Mouse (Mus musculus): ENCODE measurements at regions not wholly inside any gene's neighbourhood (a gene's known extent, or its start where the extent isn't known, plus 50 kb on each side); places are given as distances from the start of the nearest gene placed in this dataset.

GRCm38 (mm10) chr13:112058218-112058617 is 230.0 kb upstream of the Ankrd55 start:
- Histone ChIP-seq H3K27ac (no peak overlapping the region), H3K9ac (no peak overlapping the region), H3K27me3 (no peaks in the 10 kb centered on the region), H3K9me3 (no peaks in the 10 kb centered on the region), H3K36me3 (no peaks in the 10 kb centered on the region), H3K4me3 (no peak overlapping the region), H3K4me2 (no peak overlapping the region), H3K4me1 (peaks cover 9% of the 10 kb centered on the region; the same call in 1 of the 2 replicates)
- ATAC-seq (ENCODE audit: insufficient number of reproducible peaks, low FRiP score, low TSS enrichment, low read depth), result no peak
- WGBS, result 66% methylated on average over 11 of the region's 11 CpGs

- no peak overlapping the region for H3K4me3 ChIP-seq
- no peak overlapping the region for H3K4me2 ChIP-seq
- H3K9me3 ChIP-seq, result no peaks in the 10 kb centered on the region
- WGBS, result 70% methylated on average over 6 of the region's 6 CpGs
- H3K4me1 ChIP-seq, result peaks cover 14% of the 10 kb centered on the region
- no peak overlapping the region for H3K27ac ChIP-seq
- H3K36me3 ChIP-seq, result no peaks in the 10 kb centered on the region
- no peak overlapping the region for H3K9ac ChIP-seq
- ATAC-seq (ENCODE audit: insufficient number of reproducible peaks, low FRiP score, low TSS enrichment, low read depth), result no peak
- H3K27me3 ChIP-seq, result no peaks in the 10 kb centered on the region
Measured at GRCm38 (mm10) chr13:112058771-112059170, 229.5 kb upstream of the Ankrd55 start.

- H3K27ac ChIP-seq, result no peak overlapping the region
- ATAC-seq (ENCODE audit: insufficient number of reproducible peaks, low FRiP score, low TSS enrichment, low read depth), result no peak
- no peak overlapping the region for H3K4me2 ChIP-seq
Measured at GRCm38 (mm10) chr13:112062024-112062423, 226.2 kb upstream of the Ankrd55 start.

GRCm38 (mm10) chr13:112063409-112064111 is 224.7 kb upstream of the Ankrd55 start:
- Histone ChIP-seq H3K4me2 (no peak overlapping the region), H3K9me3 (no peaks in the 10 kb centered on the region), H3K27me3 (no peaks in the 10 kb centered on the region), H3K4me3 (no peak overlapping the region), H3K36me3 (no peaks in the 10 kb centered on the region), H3K27ac (0 out of 2 replicates have a peak overlapping the region, but pooled peaks have one; percentile 7), H3K9ac (no peak overlapping the region), H3K4me1 (peaks cover 30% of the 10 kb centered on the region)
- WGBS, result 20% methylated on average over 11 of the region's 11 CpGs
- peak; percentile 60 for ATAC-seq (ENCODE audit: insufficient number of reproducible peaks, low FRiP score, low TSS enrichment, low read depth)

More at GRCm38 (mm10) chr13:112062024-112062423, 226.2 kb upstream of the Ankrd55 start:
- Histone ChIP-seq H3K4me3 (no peak overlapping the region), H3K4me1 (peaks cover 26% of the 10 kb centered on the region), H3K9ac (no peak overlapping the region), H3K9me3 (no peaks in the 10 kb centered on the region), H3K27me3 (no peaks in the 10 kb centered on the region), H3K36me3 (no peaks in the 10 kb centered on the region)
- WGBS, result 85% methylated on average over 8 of the region's 8 CpGs

- Histone ChIP-seq H3K4me1 (peaks cover 28% of the 10 kb centered on the region), H3K36me3 (no peaks in the 10 kb centered on the region), H3K4me2 (no peak overlapping the region), H3K9ac (no peak overlapping the region), H3K4me3 (no peak overlapping the region), H3K27me3 (no peaks in the 10 kb centered on the region), H3K9me3 (no peaks in the 10 kb centered on the region), H3K27ac (no peak overlapping the region)
- ATAC-seq (ENCODE audit: insufficient number of reproducible peaks, low FRiP score, low TSS enrichment, low read depth), result no peak
- 61% methylated on average over 10 of the region's 10 CpGs for WGBS
Measured at GRCm38 (mm10) chr13:112064681-112065080, 223.6 kb upstream of the Ankrd55 start.

- H3K27ac ChIP-seq, result no peak overlapping the region
- H3K4me3 ChIP-seq, result no peak overlapping the region
- no peak overlapping the region for H3K9ac ChIP-seq
- ATAC-seq (ENCODE audit: insufficient number of reproducible peaks, low FRiP score, low TSS enrichment, low read depth), result no peak
- no peaks in the 10 kb centered on the region for H3K36me3 ChIP-seq
- H3K4me2 ChIP-seq, result no peak overlapping the region
- H3K4me1 ChIP-seq, result peaks cover 29% of the 10 kb centered on the region
- no peaks in the 10 kb centered on the region for H3K9me3 ChIP-seq
- 65% methylated on average over 20 of the region's 20 CpGs for WGBS
- no peaks in the 10 kb centered on the region for H3K27me3 ChIP-seq
Measured at GRCm38 (mm10) chr13:112067066-112067847, 221.0 kb upstream of the Ankrd55 start.

- no peak for ATAC-seq (ENCODE audit: insufficient number of reproducible peaks, low FRiP score, low TSS enrichment, low read depth)
- H3K9ac ChIP-seq, result no peak overlapping the region
- no peaks in the 10 kb centered on the region for H3K9me3 ChIP-seq
- H3K36me3 ChIP-seq, result no peaks in the 10 kb centered on the region
- H3K27me3 ChIP-seq, result no peaks in the 10 kb centered on the region
- 74% methylated on average over 4 of the region's 4 CpGs for WGBS
- H3K4me1 ChIP-seq, result peaks cover 15% of the 10 kb centered on the region
- H3K4me3 ChIP-seq, result no peak overlapping the region
- no peak overlapping the region for H3K4me2 ChIP-seq
- no peak overlapping the region for H3K27ac ChIP-seq
Measured at GRCm38 (mm10) chr13:112070757-112071156, 217.5 kb upstream of the Ankrd55 start.

GRCm38 (mm10) chr13:112071209-112071955 is 216.9 kb upstream of the Ankrd55 start:
- H3K36me3 ChIP-seq, result no peaks in the 10 kb centered on the region
- 71% methylated on average over 10 of the region's 10 CpGs for WGBS
- no peaks in the 10 kb centered on the region for H3K9me3 ChIP-seq
- no peaks in the 10 kb centered on the region for H3K27me3 ChIP-seq
- peaks cover 15% of the 10 kb centered on the region for H3K4me1 ChIP-seq
- no peak overlapping the region for H3K27ac ChIP-seq
- ATAC-seq (ENCODE audit: insufficient number of reproducible peaks, low FRiP score, low TSS enrichment, low read depth), result no peak
- no peak overlapping the region for H3K9ac ChIP-seq
- H3K4me3 ChIP-seq, result no peak overlapping the region
- no peak overlapping the region for H3K4me2 ChIP-seq

- no peak overlapping the region for H3K4me3 ChIP-seq
- no peaks in the 10 kb centered on the region for H3K9me3 ChIP-seq
- no peaks in the 10 kb centered on the region for H3K27me3 ChIP-seq
- 68% methylated on average over 3 of the region's 3 CpGs for WGBS
- no peak overlapping the region for H3K9ac ChIP-seq
- H3K4me2 ChIP-seq, result no peak overlapping the region
- H3K36me3 ChIP-seq, result no peaks in the 10 kb centered on the region
- no peak for ATAC-seq (ENCODE audit: insufficient number of reproducible peaks, low FRiP score, low TSS enrichment, low read depth)
- H3K4me1 ChIP-seq, result peaks cover 10% of the 10 kb centered on the region
- no peak overlapping the region for H3K27ac ChIP-seq
Measured at GRCm38 (mm10) chr13:112071956-112072314, 216.3 kb upstream of the Ankrd55 start.

GRCm38 (mm10) chr13:112073519-112074406 is 214.5 kb upstream of the Ankrd55 start:
- Histone ChIP-seq H3K27ac (no peak overlapping the region), H3K9ac (no peak overlapping the region)
- no peak for ATAC-seq (ENCODE audit: insufficient number of reproducible peaks, low FRiP score, low TSS enrichment, low read depth)

GRCm38 (mm10) chr13:112075847-112076479 is 212.3 kb upstream of the Ankrd55 start:
- Histone ChIP-seq H3K9me3 (no peaks in the 10 kb centered on the region), H3K4me2 (no peak overlapping the region), H3K36me3 (no peaks in the 10 kb centered on the region), H3K27ac (no peak overlapping the region), H3K27me3 (no peaks in the 10 kb centered on the region), H3K9ac (no peak overlapping the region), H3K4me3 (no peak overlapping the region), H3K4me1 (0 out of 2 replicates have a peak, but pooled peaks cover 2% of the 10 kb centered on the region)
- WGBS, result 50% methylated on average over 5 of the region's 5 CpGs
- ATAC-seq (ENCODE audit: insufficient number of reproducible peaks, low FRiP score, low TSS enrichment, low read depth), result no peak

More at GRCm38 (mm10) chr13:112073519-112074406, 214.5 kb upstream of the Ankrd55 start:
- H3K27me3 ChIP-seq, result no peaks in the 10 kb centered on the region
- H3K4me3 ChIP-seq, result no peak overlapping the region
- 78% methylated on average over 6 of the region's 6 CpGs for WGBS
- H3K9me3 ChIP-seq, result no peaks in the 10 kb centered on the region
- no peaks in the 10 kb centered on the region for H3K36me3 ChIP-seq
- H3K4me2 ChIP-seq, result no peak overlapping the region
- 0 out of 2 replicates have a peak, but pooled peaks cover 2% of the 10 kb centered on the region for H3K4me1 ChIP-seq
